Mouse (Mus musculus) layer of hippocampus, adult 9-11 months (tissue): ENCODE data around the gene Nacc2.

Source experiments
- DNase-seq: peaks from one replicate; pipeline ENCODE4 v3.0.0; 2022

Gene Nacc2

GRCm38 (mm10) chr2:26091771-26092393, 31.1 kb downstream of the Nacc2 start:
- DNase-seq, result peak; percentile 85

GRCm38 (mm10) chr2:26090876-26091770, 31.9 kb downstream of the Nacc2 start:
- peak; percentile 28 for DNase-seq

GRCm38 (mm10) chr2:26089005-26089404, 34.0 kb downstream of the Nacc2 start:
- DNase-seq, result no peak

GRCm38 (mm10) chr2:26086926-26087600, 36.0 kb downstream of the Nacc2 start:
- DNase-seq, result no peak

- DNase-seq, result no peak
Observed at GRCm38 (mm10) chr2:26086505-26086904, 36.5 kb downstream of the Nacc2 start.

- DNase-seq, result no peak
Observed at GRCm38 (mm10) chr2:26082883-26083282, 40.1 kb downstream of the Nacc2 start.

- DNase-seq, result no peak
Observed at GRCm38 (mm10) chr2:26080830-26081229, 42.2 kb downstream of the Nacc2 start.

- no peak for DNase-seq
Observed at GRCm38 (mm10) chr2:26079409-26079808, 43.6 kb downstream of the Nacc2 start.

GRCm38 (mm10) chr2:26077068-26077467, 46.0 kb downstream of the Nacc2 start:
- DNase-seq, result no peak

- DNase-seq, result no peak
Observed at GRCm38 (mm10) chr2:26076121-26076520, 46.9 kb downstream of the Nacc2 start.

GRCm38 (mm10) chr2:26074551-26074950, 48.5 kb downstream of the Nacc2 start:
- no peak for DNase-seq

- DNase-seq, result no peak
Observed at GRCm38 (mm10) chr2:26068592-26068991, 54.4 kb downstream of the Nacc2 start.

- no peak for DNase-seq
Observed at GRCm38 (mm10) chr2:26068175-26068574, 54.8 kb downstream of the Nacc2 start.

GRCm38 (mm10) chr2:26066527-26066926, 56.5 kb downstream of the Nacc2 start:
- peak; percentile 84 for DNase-seq

GRCm38 (mm10) chr2:26062742-26063427, 60.1 kb downstream of the Nacc2 start:
- DNase-seq, result no peak

- no peak for DNase-seq
Observed at GRCm38 (mm10) chr2:26062241-26062640, 60.8 kb downstream of the Nacc2 start.

GRCm38 (mm10) chr2:26061018-26061666, 61.9 kb downstream of the Nacc2 start:
- DNase-seq, result peak; percentile 60

- no peak for DNase-seq
Observed at GRCm38 (mm10) chr2:26057053-26057452, 66.0 kb downstream of the Nacc2 start.

GRCm38 (mm10) chr2:26056226-26056625, 66.8 kb downstream of the Nacc2 start:
- no peak for DNase-seq

- no peak for DNase-seq
Observed at GRCm38 (mm10) chr2:26055747-26056102, 67.3 kb downstream of the Nacc2 start.

- peak; percentile 60 for DNase-seq
Observed at GRCm38 (mm10) chr2:26055046-26055746, 67.8 kb downstream of the Nacc2 start.

- no peak for DNase-seq
Observed at GRCm38 (mm10) chr2:26052806-26053205, 70.2 kb downstream of the Nacc2 start.
